Mouse (Mus musculus): ENCODE results near the gene Rab34.

DNA sequence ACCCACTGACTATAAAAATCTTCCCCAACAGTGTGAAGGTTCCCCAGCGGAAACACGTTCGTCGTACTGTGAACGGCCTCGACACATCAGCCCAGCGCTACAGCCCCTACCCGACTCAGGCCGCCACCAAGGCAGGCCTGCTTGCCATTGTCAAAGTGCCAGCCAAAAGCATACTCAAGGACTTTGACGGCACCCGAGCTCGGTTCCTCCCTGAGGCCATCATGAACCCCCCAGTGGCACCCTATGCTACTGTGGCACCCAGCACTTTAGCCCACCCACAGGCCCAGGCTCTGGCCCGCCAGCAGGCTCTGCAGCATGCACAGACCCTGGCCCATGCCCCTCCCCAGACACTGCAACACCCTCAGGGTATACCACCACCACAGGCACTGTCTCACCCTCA lies 34.5 kb upstream of the Rab34 start:
- TF ChIP-seq CTCF (IDR thresholded peaks at IDR 0.05; ENCODE audit: borderline replicate concordance, insufficient read depth, low read depth, low read length) (no peak), POLR2A (IDR thresholded peaks at IDR 0.05; ENCODE audit: borderline replicate concordance, insufficient read depth, low read length) (no peak)

Measured in cerebellum, adult 2 months (tissue).